Mouse (Mus musculus): ENCODE measurements at regions not wholly inside any gene's neighbourhood (a gene's known extent, or its start where the extent isn't known, plus 50 kb on each side); places are given as distances from the start of the nearest gene placed in this dataset.

GRCm38 (mm10) chr9:49954601-49955000 is 155.9 kb upstream of the Ncam1 start:
- no peak for DNase-seq (ENCODE audit: low read depth, low spot score)

GRCm38 (mm10) chr9:49950321-49950720 is 151.6 kb upstream of the Ncam1 start:
- DNase-seq (ENCODE audit: low read depth, low spot score): no peak

- no peak for DNase-seq (ENCODE audit: low read depth, low spot score)
Measured at GRCm38 (mm10) chr9:49948546-49948945, 149.8 kb upstream of the Ncam1 start.

GRCm38 (mm10) chr9:49946857-49947256 is 148.1 kb upstream of the Ncam1 start:
- no peak for DNase-seq (ENCODE audit: low read depth, low spot score)

- no peak for DNase-seq (ENCODE audit: low read depth, low spot score)
Measured at GRCm38 (mm10) chr9:49935555-49936376, 137.0 kb upstream of the Ncam1 start.

- no peak for DNase-seq (ENCODE audit: low read depth, low spot score)
Measured at GRCm38 (mm10) chr9:49928041-49928656, 129.4 kb upstream of the Ncam1 start.

GRCm38 (mm10) chr9:49927281-49927680 is 128.6 kb upstream of the Ncam1 start:
- no peak for DNase-seq (ENCODE audit: low read depth, low spot score)

GRCm38 (mm10) chr9:49925796-49926195 is 127.1 kb upstream of the Ncam1 start:
- no peak for DNase-seq (ENCODE audit: low read depth, low spot score)

GRCm38 (mm10) chr9:49923981-49924501 is 125.3 kb upstream of the Ncam1 start:
- no peak for DNase-seq (ENCODE audit: low read depth, low spot score)

GRCm38 (mm10) chr9:49922770-49923169 is 124.0 kb upstream of the Ncam1 start:
- DNase-seq (ENCODE audit: low read depth, low spot score): no peak

GRCm38 (mm10) chr9:49922162-49922561 is 123.4 kb upstream of the Ncam1 start:
- no peak for DNase-seq (ENCODE audit: low read depth, low spot score)

- no peak for DNase-seq (ENCODE audit: low read depth, low spot score)
Measured at GRCm38 (mm10) chr9:49921306-49921705, 122.6 kb upstream of the Ncam1 start.

- DNase-seq (ENCODE audit: low read depth, low spot score): no peak
Measured at GRCm38 (mm10) chr9:49915046-49915719, 116.5 kb upstream of the Ncam1 start.

- no peak for DNase-seq (ENCODE audit: low read depth, low spot score)
Measured at GRCm38 (mm10) chr9:49913677-49914076, 115.0 kb upstream of the Ncam1 start.

- DNase-seq (ENCODE audit: low read depth, low spot score): no peak
Measured at GRCm38 (mm10) chr9:49912306-49912705, 113.6 kb upstream of the Ncam1 start.

- no peak for DNase-seq (ENCODE audit: low read depth, low spot score)
Measured at GRCm38 (mm10) chr9:49906306-49906705, 107.6 kb upstream of the Ncam1 start.

GRCm38 (mm10) chr9:49905703-49906102 is 107.0 kb upstream of the Ncam1 start:
- DNase-seq (ENCODE audit: low read depth, low spot score): no peak

GRCm38 (mm10) chr9:49898947-49899346 is 100.2 kb upstream of the Ncam1 start:
- no peak for DNase-seq (ENCODE audit: low read depth, low spot score)

- DNase-seq (ENCODE audit: low read depth, low spot score): no peak
Measured at GRCm38 (mm10) chr9:49884516-49885343, 86.0 kb upstream of the Ncam1 start.

GRCm38 (mm10) chr9:49879361-49880128 is 80.8 kb upstream of the Ncam1 start:
- no peak for DNase-seq (ENCODE audit: low read depth, low spot score)

GRCm38 (mm10) chr9:49874881-49875280 is 76.2 kb upstream of the Ncam1 start:
- DNase-seq (ENCODE audit: low read depth, low spot score): no peak

Data from forelimb bud, embryonic 11.5 days (tissue).